Mouse (Mus musculus) intestine, embryonic 14.5 days (tissue): ENCODE data around the gene Acta1. TPM values are rescaled to one million over a fixed set of nuclear protein-coding genes. Genes with fewer than 3 reads are reported as not detected.
A peak's percentile ranks its signal among the peaks of the same experiment; 100 is the strongest.

Source experiments
- ATAC-seq: fragments of 200-750 bp; cut with Nextera tagmentation; replicated peaks from 2 replicates; pipeline ENCODE4 v1.8.0; 2017; ENCODE audit warnings: low read depth, moderate number of reproducible peaks, moderate TSS enrichment, moderate library complexity; ENCODE audit not compliant: low FRiP score, low TSS enrichment
- DNase-seq: peaks from one replicate; pipeline ENCODE4 v3.0.0-alpha.2; 2018; ENCODE audit warnings: low spot score
- H3K27ac ChIP-seq: fragments of 300-500 bp; sonication (generic); 2 replicates; pipeline ENCODE4 v1.5.1; 2014; ENCODE audit warnings: low read depth, mild to moderate bottlenecking, control low read depth
- H3K27me3 ChIP-seq: fragments of 300-500 bp; sonication (generic); replicated peaks from 2 replicates; pipeline ENCODE4 v1.6.1; 2014; ENCODE audit warnings: low read length, control low read depth; ENCODE audit not compliant: control insufficient read depth, insufficient read depth
- H3K36me3 ChIP-seq: fragments of 300-500 bp; sonication (generic); 2 replicates; pipeline ENCODE4 v1.6.1; 2014; ENCODE audit warnings: low read length, control low read depth; ENCODE audit not compliant: control insufficient read depth, insufficient read depth
- H3K4me1 ChIP-seq: fragments of 300-500 bp; sonication (generic); replicated peaks from 2 replicates; pipeline ENCODE4 v1.6.1; 2014; ENCODE audit warnings: low read length, control low read depth, mixed read lengths; ENCODE audit not compliant: control insufficient read depth, insufficient read depth
- H3K4me2 ChIP-seq: fragments of 300-500 bp; sonication (generic); 2 replicates; pipeline ENCODE4 v1.6.1; 2014; ENCODE audit warnings: low read length
- H3K4me3 ChIP-seq: fragments of 300-500 bp; sonication (generic); 2 replicates; pipeline ENCODE4 v1.5.1; 2014; ENCODE audit warnings: low read depth, low read length, control low read depth, mixed read lengths
- H3K9ac ChIP-seq: fragments of 300-500 bp; sonication (generic); 2 replicates; pipeline ENCODE4 v1.6.1; 2014; ENCODE audit warnings: mild to moderate bottlenecking, low read length
- H3K9me3 ChIP-seq: fragments of 300-500 bp; sonication (generic); 2 replicates; pipeline ENCODE4 v1.6.1; 2016; ENCODE audit warnings: low read length, control low read depth; ENCODE audit not compliant: control insufficient read depth
- WGBS: fragments of 180-500 bp; shearing (Covaris S2); extraction: QIAGEN DNeasy Blood & Tissue Kit; methylation state at CpG from one replicate; pipeline ENCODE4 v1.1.7; 2014; 5-methylcytosine and 5-hydroxymethylcytosine counted together
- polyA plus RNA-seq: library from polyadenylated mRNA; unstranded; fragments of >200 nt; fragmentation: Nextera tagmentation; extraction: Ambion mirVana; gene quantifications from 2 replicates; pipeline ENCODE4 v1.2.1, GENCODE M21; 2014

The Acta1 gene
- polyA plus RNA-seq, 1 experiment from 2014 or later = 1.3 TPM

DNA sequence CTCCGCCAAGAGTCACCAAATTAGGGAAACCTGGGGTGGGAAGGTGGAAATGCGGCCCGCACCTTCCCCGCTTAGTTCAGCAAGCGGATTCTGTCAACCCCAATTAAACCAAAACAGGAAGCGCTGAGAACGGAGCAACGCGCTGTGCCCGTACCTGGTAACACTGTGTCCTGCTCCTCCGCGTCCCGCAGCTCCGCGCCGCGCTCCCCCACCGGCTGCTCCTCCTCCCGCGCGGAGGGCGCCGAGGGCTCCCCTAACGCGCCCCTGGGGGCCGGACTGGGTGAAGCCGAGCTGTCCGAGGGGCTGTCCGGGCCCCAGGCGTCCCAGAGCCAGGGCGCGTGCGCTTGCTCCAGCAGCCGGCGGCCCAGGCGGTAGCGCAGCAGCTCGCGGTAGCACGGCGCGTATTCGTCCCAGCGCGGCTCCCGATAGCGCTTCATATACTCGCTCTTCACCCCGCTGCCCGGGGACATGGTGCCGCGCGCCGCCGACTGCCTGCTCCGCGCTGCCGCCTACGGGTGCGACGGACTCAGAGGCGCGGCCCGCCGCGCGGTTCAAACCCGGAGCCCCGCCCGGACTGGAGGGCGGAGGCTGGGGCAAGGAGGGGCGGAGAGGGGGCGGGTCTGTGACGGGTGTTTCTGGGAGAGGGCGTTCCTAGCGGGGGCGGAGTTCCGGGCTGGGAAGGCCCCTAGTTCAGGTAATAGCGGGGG, 35.5 kb downstream of the Acta1 start:
- Histone ChIP-seq H3K27ac (no peak overlapping the region), H3K9me3 (0 out of 2 replicates have a peak, but pooled peaks cover 3% of the 10 kb centered on the region), H3K4me3 (peak overlapping the region; percentile 80), H3K4me1 (peaks cover 10% of the 10 kb centered on the region), H3K27me3 (peaks cover 6% of the 10 kb centered on the region; the same call in 1 of the 2 replicates), H3K4me2 (peak overlapping the region; percentile 91), H3K9ac (peak overlapping the region; percentile 58), H3K36me3 (no peaks in the 10 kb centered on the region)
- DNase-seq (peak; percentile 98), ATAC-seq (peak; percentile 96)
- WGBS = under 1% methylated on average over 66 of the region's 79 CpGs

DNA sequence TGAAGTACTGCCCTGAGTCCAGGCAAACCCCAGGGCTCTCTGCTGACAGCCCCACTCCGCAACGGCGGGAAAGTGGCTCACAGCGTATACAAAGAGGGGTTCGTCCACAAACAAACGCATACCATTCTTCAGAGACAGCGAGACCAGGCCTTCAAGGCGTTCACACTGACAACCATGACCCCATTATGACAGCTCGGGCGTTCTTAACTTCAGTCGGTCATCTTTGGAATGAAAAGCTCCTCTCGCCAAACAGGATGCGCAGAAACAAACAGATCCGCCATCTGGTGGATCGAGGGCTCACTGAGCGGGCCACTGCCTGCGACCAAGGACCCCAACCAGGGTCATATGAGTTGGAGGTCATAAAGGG, 36.0 kb downstream of the Acta1 start:
- H3K27ac ChIP-seq = no peak overlapping the region

DNA sequence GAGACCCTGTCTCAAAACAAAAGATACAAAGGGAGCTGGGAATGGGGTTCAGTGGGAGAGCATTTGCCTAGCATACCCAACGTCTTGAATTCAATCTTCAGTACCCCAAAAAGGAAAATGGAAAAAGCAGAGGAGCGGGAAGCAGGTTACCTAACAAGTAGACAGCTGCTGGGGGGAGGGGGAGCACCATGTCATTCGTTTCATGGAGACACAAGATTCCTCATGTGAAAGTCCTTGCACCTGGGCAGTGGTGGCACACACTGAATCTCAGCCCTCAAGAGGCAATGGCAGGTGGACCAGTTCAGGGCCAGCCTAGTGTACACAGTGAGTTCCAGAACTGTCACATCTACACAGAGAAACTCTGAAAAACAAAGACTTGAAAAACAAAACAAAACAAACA, 37.2 kb downstream of the Acta1 start:
- ATAC-seq = no peak
- no peak for DNase-seq
- peaks cover 10% of the 10 kb centered on the region for H3K4me1 ChIP-seq
- no peak overlapping the region for H3K27ac ChIP-seq
- H3K4me3 ChIP-seq = no peak overlapping the region
- 0 out of 2 replicates have a peak, but pooled peaks cover 3% of the 10 kb centered on the region for H3K9me3 ChIP-seq
- H3K9ac ChIP-seq = no peak overlapping the region
- H3K27me3 ChIP-seq = peaks cover 6% of the 10 kb centered on the region; the same call in 1 of the 2 replicates
- H3K36me3 ChIP-seq = no peaks in the 10 kb centered on the region
- H3K4me2 ChIP-seq = no peak overlapping the region
- WGBS = 80% methylated on average over 3 of the region's 3 CpGs

More for the DNA sequence above, 36.0 kb downstream of the Acta1 start:
- H3K4me2 ChIP-seq = peak overlapping the region; percentile 91
- H3K36me3 ChIP-seq = no peaks in the 10 kb centered on the region
- H3K9me3 ChIP-seq = 0 out of 2 replicates have a peak, but pooled peaks cover 3% of the 10 kb centered on the region
- peak overlapping the region; percentile 58 for H3K9ac ChIP-seq
- H3K4me1 ChIP-seq = peaks cover 10% of the 10 kb centered on the region
- WGBS = under 1% methylated on average over 17 of the region's 17 CpGs
- peaks cover 6% of the 10 kb centered on the region; the same call in 1 of the 2 replicates for H3K27me3 ChIP-seq
- DNase-seq (no peak), ATAC-seq (0 out of 2 replicates have a peak, but pooled peaks have one; percentile 9)
- peak overlapping the region; percentile 80 for H3K4me3 ChIP-seq

DNA sequence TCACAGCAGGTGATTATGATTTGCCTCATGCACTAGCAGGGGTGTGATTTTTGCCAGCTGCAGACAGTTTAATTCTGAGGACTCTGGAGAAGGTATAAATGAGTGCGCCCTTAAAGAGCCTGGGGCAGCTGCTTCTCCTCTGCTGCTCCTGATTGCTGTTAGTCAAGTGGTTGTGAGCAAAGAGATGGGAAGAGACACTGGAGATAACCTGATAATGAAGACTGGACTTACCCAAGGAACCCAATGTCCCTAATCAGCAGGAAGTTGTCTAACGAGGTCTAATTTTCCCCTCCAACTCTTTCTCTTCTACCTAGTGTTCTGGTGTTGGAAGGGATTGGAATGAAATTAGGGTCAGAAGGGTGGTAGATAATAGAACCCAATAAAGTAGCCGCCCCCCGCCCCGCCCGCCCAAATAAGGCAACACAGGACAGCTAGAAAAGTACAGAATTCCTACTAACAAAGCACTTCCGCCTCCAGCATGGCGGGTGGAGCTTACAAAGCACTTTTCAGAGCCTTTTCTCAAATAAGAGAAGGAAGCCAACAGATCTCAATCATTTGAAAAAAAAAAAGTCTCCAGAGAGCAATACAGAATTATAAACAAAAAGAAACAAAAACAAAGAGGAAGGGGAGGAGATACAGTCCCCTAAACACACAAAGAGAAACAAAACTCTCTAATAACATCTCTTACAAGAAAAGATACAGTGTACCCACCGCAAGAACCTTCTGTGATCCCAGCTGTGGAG, 39.6 kb downstream of the Acta1 start:
- ATAC-seq (no peak), DNase-seq (no peak)
- H3K36me3 ChIP-seq = no peaks in the 10 kb centered on the region
- no peak overlapping the region for H3K9ac ChIP-seq
- no peaks in the 10 kb centered on the region for H3K27me3 ChIP-seq
- H3K9me3 ChIP-seq = 0 out of 2 replicates have a peak, but pooled peaks cover 3% of the 10 kb centered on the region
- H3K4me1 ChIP-seq = peaks cover 10% of the 10 kb centered on the region
- H3K27ac ChIP-seq = no peak overlapping the region
- no peak overlapping the region for H3K4me3 ChIP-seq
- no peak overlapping the region for H3K4me2 ChIP-seq
- WGBS = 86% methylated on average over 9 of the region's 9 CpGs

DNA sequence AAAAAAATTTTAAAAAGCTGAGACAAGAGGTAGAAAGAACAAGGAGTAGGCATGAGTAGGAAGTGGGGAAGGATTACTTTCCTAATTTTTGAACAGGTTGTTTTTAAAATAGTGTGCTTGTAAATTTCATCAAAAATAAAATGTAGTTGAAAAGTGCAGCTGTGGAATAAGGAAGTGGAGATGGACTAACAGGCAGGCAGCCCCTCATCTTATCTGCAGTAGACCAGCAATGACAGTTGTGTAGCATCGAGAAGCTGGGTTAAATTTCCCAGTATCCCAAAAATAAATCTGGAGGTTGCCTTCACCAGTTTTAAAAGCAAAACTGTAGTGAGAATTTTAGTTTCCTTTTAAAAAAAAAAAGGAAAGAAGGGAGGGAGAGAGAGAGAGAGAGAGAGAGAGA, 40.3 kb downstream of the Acta1 start:
- ATAC-seq (no peak), DNase-seq (no peak)
- no peak overlapping the region for H3K4me3 ChIP-seq
- H3K27me3 ChIP-seq = no peaks in the 10 kb centered on the region
- H3K9ac ChIP-seq = no peak overlapping the region
- no peak overlapping the region for H3K27ac ChIP-seq
- H3K9me3 ChIP-seq = 0 out of 2 replicates have a peak, but pooled peaks cover 3% of the 10 kb centered on the region
- H3K4me1 ChIP-seq = peaks cover 10% of the 10 kb centered on the region
- H3K4me2 ChIP-seq = no peak overlapping the region
- WGBS = 86% methylated on average over 1 of the region's 1 CpGs
- H3K36me3 ChIP-seq = no peaks in the 10 kb centered on the region

DNA sequence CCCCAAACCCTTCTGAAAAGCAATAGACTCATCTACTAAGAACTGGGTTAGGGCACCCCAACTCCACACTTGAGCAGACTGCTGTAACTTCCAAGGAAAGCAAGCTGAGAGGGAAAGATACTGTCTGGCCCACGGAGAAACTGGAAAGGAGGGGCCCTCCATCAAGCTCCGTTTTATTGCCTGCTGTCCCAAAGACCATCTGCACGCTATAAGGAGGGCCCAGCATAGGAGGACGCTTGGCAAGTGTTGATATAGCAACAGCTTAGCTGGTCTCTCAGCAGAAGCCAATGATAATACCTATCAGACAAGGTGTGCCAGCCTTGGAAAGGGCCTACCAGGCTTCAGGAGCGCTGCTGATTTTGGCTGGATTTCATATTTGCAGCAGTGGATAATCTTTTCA, 43.0 kb downstream of the Acta1 start:
- Histone ChIP-seq H3K27me3 (no peaks in the 10 kb centered on the region), H3K4me1 (no peaks in the 10 kb centered on the region), H3K36me3 (no peaks in the 10 kb centered on the region), H3K4me3 (no peak overlapping the region), H3K9ac (no peak overlapping the region), H3K9me3 (0 out of 2 replicates have a peak, but pooled peaks cover 3% of the 10 kb centered on the region), H3K4me2 (no peak overlapping the region), H3K27ac (no peak overlapping the region)
- no peak for ATAC-seq
- no peak for DNase-seq
- WGBS = 38% methylated on average over 5 of the region's 5 CpGs

DNA sequence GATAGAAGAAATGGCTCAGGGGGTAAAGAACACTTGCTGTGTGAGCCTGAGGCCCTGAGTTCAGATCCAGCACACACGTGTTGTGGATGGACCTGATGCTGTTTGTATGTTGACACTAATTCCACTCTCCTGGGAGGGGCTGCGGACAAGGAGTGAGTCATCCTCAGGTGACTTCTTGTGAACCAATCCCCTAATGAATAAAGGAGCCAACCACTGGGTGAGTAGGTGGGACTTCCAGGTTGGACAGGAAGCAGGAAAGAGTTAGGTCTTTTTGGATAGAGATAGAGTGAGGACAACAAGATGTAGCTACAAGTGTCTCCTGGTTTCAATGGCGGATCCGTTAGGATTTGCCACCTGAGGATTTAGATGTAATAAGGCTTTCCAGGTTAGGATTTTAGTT, 45.2 kb downstream of the Acta1 start:
- no peak overlapping the region for H3K9ac ChIP-seq
- H3K4me3 ChIP-seq = no peak overlapping the region
- 79% methylated on average over 4 of the region's 4 CpGs for WGBS
- no peak for ATAC-seq
- H3K27me3 ChIP-seq = no peaks in the 10 kb centered on the region
- no peak overlapping the region for H3K4me2 ChIP-seq
- DNase-seq = no peak
- no peaks in the 10 kb centered on the region for H3K36me3 ChIP-seq
- no peak overlapping the region for H3K27ac ChIP-seq
- no peaks in the 10 kb centered on the region for H3K4me1 ChIP-seq
- H3K9me3 ChIP-seq = no peaks in the 10 kb centered on the region

DNA sequence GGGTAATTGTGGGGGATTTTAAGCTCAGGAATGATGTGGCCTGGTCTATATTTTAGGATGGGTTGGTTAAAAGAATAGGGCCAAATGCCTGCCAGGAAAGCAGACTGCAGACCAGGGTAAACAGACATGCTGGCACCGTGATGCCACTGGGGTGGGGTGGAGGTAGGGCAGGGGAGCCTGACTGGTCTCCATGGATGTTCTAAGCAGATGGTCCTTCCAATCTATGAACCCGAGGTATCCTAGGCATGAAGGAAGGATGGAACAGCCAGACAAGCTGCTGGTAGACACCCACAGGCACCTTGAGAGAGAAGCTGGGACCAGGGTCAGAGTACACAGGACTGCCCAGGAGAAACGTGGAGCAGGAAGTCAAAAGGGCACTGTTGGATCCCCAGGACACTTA, 47.0 kb downstream of the Acta1 start:
- Histone ChIP-seq H3K4me3 (no peak overlapping the region), H3K9me3 (no peaks in the 10 kb centered on the region), H3K4me2 (no peak overlapping the region), H3K27me3 (no peaks in the 10 kb centered on the region), H3K9ac (no peak overlapping the region), H3K27ac (no peak overlapping the region), H3K4me1 (no peaks in the 10 kb centered on the region), H3K36me3 (no peaks in the 10 kb centered on the region)
- ATAC-seq = no peak
- DNase-seq = no peak
- 65% methylated on average over 3 of the region's 3 CpGs for WGBS
